Mouse (Mus musculus) testis, adult 2 months (tissue): ENCODE results near the gene Tmem209. TPM values are rescaled to one million over a fixed set of nuclear protein-coding genes. Genes with fewer than 3 reads are reported as not detected.

Experiments used
- H3K27ac ChIP-seq: fragments of 200-500 bp; 2 replicates; pipeline ENCODE4 v1.5.1; 2012; ENCODE audit warnings: low read depth, low read length; ENCODE audit not compliant: control insufficient read depth, insufficient read depth
- H3K27me3 ChIP-seq: fragments of 200-500 bp; 2 replicates; pipeline ENCODE4 v1.6.1; 2012; ENCODE audit warnings: mild to moderate bottlenecking, low read length, moderate library complexity; ENCODE audit not compliant: control insufficient read depth, insufficient read depth
- H3K36me3 ChIP-seq: fragments of 200-500 bp; 2 replicates; pipeline ENCODE4 v1.6.1; 2012; ENCODE audit warnings: mild to moderate bottlenecking, low read length; ENCODE audit not compliant: control insufficient read depth, insufficient read depth
- H3K4me1 ChIP-seq: fragments of 200-500 bp; 2 replicates; pipeline ENCODE4 v1.6.1; 2012; ENCODE audit warnings: low read length; ENCODE audit not compliant: control insufficient read depth, insufficient read depth
- H3K4me3 ChIP-seq: fragments of 200-500 bp; 2 replicates; pipeline ENCODE4 v1.5.1; 2012; ENCODE audit warnings: low read depth, mild to moderate bottlenecking, low read length, moderate library complexity, mixed read lengths; ENCODE audit not compliant: control insufficient read depth
- CTCF ChIP-seq: fragments of 200-500 bp; IDR thresholded peaks from 2 replicates; pipeline ENCODE4 v1.5.1; 2012; ENCODE audit warnings: low read depth, mild to moderate bottlenecking, inconsistent platforms, low read length, moderate library complexity; ENCODE audit not compliant: control insufficient read depth, insufficient read depth, insufficient replicate concordance
- POLR2A ChIP-seq: fragments of 200-500 bp; IDR thresholded peaks from 2 replicates; pipeline ENCODE4 v1.6.1; 2012; ENCODE audit warnings: low read depth, mild to moderate bottlenecking, inconsistent platforms, low read length, moderate library complexity; ENCODE audit not compliant: control insufficient read depth
- polyA plus RNA-seq: library from polyadenylated mRNA; depleted of rRNA; stranded (reverse); fragments of >200 nt; gene quantifications from 2 replicates; pipeline ENCODE4 v1.2.3, GENCODE M21; 2012

Gene Tmem209
- polyA plus RNA-seq, 1 experiment = 92.3 TPM

DNA sequence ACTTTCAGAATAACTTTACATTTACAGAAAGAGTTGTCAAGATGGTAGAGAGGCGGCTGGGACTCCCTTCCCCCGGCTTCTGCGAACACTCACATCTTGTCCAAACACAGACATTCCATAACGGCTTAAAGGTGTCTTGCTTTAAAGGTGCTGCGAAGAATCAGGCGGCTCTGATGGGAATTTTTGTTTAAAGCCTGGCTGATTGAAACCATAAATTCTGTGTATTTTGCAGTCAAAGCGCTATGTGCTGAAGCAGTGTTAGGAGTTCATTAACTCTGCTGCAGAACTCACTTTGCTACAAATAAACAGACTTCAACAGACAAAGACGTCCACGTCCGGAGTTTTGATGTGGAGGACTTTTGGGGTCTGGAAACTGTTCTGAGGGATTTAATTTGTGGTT lies 28.7 kb upstream of the Tmem209 start:
- Histone ChIP-seq H3K27me3 (no peaks in the 10 kb centered on the region), H3K4me1 (peaks cover 3% of the 10 kb centered on the region; the same call in 1 of the 2 replicates), H3K27ac (no peak overlapping the region), H3K4me3 (no peak overlapping the region), H3K36me3 (no peaks in the 10 kb centered on the region)
- no peak for TF ChIP-seq CTCF
- no peak for TF ChIP-seq POLR2A

DNA sequence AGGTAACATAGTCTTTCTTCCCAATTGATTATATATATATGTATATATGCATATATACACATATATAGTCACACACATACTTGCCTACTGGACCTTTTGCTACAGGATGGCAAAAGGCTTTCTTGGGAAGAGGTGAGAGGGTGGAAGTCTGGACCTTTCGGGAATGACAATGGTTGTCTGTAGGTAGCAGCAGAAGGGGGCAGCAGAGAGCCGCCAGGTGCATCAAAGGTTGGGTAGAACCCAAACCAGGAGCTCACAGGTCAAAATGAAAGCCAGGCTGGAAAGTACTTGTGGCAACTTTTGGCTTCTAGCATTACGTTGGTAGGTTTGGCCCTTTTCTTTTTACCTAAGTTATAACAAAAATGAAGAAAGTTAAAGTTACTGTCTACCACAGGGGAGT lies 25.8 kb upstream of the Tmem209 start:
- no peak for TF ChIP-seq POLR2A
- TF ChIP-seq CTCF = peak; percentile 48; the same call in 1 of the 2 replicates
- Histone ChIP-seq H3K27ac (no peak overlapping the region), H3K4me1 (peaks cover 3% of the 10 kb centered on the region; the same call in 1 of the 2 replicates), H3K4me3 (no peak overlapping the region), H3K27me3 (no peaks in the 10 kb centered on the region), H3K36me3 (no peaks in the 10 kb centered on the region)

DNA sequence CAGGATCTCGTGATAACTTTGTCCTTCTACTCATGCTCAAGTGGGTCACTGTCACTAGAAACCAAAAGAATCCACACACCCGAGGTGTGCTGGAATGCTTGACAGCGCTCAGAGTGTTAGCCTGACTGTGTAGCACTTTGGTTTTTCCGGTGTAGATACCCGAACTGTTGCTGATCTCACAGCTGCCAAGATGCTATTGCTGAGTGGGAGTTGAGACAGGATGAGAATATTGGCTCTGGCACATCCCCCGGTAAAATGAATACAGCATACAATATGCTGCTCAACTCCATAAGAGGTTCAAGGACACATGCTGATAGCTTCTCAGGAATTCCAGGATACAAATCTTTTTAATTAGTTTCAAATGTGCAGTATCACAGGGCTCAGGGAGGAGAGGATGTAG lies 19.2 kb upstream of the Tmem209 start:
- TF ChIP-seq CTCF (no peak), POLR2A (no peak)
- Histone ChIP-seq H3K4me1 (peaks cover 13% of the 10 kb centered on the region), H3K4me3 (no peak overlapping the region), H3K27me3 (no peaks in the 10 kb centered on the region), H3K27ac (0 out of 2 replicates have a peak overlapping the region, but pooled peaks have one; percentile 33), H3K36me3 (no peaks in the 10 kb centered on the region)

DNA sequence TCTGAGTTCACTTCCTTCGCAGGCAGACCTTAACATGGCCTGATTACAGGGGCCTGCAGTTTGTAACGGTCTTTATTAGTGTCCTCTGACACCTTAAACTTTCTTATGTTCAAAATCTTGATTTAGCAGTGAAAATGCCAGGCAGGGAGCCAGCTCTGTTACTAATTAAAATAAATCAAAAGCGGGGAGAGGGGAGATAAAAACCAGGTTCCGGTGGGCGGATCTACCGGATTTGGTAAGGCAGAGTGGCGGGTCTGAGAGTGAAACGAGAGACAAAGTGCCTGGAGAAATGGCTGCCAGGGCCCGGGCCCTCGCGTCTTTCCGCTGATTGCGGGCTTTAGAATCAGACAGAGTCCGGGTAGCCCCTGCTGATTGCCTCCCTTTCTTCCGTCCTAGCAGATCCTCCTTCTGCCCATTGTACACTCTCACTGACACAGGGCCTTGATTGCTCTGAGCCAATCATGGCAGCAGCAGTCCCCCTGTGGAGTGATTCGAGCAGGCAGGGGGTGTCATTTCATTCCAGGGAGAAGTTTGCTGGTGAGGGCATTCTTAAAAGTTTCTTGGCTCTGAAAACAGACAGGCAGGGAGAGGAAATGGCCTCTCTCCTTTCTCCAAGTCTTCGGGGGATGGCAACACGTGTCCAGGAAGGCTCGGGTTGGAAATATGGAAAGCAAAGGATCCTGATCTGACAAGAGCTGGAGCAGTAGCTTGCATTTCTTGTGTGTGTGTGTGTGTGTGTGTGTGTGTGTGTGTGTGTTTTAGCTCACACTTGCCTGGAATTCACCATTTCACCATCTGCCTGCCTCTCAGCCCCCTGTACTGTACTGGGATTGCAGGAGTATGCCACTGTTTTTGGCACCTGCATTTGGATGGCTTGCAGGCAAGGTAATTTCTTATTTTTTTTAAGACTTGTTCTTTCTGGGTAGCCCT lies 17.3 kb upstream of the Tmem209 start:
- Histone ChIP-seq H3K36me3 (no peaks in the 10 kb centered on the region), H3K4me3 (peak overlapping the region; percentile 73), H3K27ac (peak overlapping the region; percentile 69), H3K4me1 (peaks cover 13% of the 10 kb centered on the region), H3K27me3 (no peaks in the 10 kb centered on the region)
- TF ChIP-seq POLR2A (no peak), CTCF (no peak)

DNA sequence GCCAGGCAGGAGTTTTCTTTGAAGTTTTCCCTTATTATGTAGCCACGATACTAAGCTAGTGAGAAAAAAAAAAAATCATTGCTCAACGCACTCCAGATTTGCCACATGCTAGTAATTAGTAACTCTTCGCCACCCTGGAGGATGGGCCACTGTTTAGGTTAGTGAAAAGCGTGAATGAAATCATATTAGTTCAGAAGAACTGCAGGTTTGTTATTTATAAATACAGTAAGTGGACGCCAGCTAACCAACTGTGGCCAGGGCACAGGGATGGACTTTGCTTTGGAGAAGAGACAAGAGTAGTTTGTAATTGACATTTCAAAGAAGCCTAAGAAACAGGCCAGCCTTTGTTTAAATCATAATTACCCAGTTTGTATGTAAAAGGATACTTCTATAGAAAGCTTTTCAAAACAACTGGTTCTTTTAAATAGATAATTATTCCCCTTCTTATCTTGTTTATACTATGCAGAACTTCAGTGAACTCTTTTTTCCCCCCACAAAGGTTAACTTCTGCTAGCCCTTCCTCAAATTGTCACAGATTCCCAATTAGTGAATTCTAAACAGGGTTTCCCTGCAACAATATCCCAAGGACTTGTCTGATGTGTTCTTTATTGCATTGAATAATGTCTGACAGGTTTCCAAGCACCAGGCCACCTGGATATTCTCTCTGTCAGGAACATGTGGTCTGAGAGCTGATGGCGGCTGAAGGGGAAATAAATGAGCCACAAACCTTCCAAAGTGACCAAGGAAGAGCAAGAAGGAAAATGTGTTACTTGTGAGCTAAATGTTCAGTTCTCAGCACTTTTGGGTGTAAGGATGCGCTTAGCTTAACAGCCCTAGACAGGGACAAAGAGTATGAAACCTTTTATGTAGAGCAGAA lies 16.1 kb upstream of the Tmem209 start:
- no peak overlapping the region for H3K27ac ChIP-seq
- no peaks in the 10 kb centered on the region for H3K27me3 ChIP-seq
- TF ChIP-seq POLR2A = no peak
- TF ChIP-seq CTCF = no peak
- peaks cover 13% of the 10 kb centered on the region for H3K4me1 ChIP-seq
- no peak overlapping the region for H3K4me3 ChIP-seq
- no peaks in the 10 kb centered on the region for H3K36me3 ChIP-seq

DNA sequence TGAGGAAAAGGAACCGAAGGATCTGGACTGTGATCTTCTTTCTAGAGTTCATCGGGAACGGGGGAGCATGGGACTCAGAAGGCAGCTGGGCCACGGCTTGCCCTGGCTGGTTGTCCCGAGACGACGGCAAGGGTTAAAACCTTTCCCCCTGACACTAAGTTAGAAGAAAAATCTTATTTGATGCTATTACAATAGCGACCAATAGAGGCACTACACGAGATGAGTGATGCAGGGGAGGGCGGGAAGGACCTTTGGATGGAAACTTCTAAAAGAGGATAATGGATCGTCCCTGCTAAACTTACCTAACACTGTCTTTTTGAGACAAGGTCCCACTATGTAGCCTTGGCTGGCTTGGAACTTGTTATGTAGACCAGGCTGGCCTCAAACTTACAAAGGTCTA lies 10.8 kb upstream of the Tmem209 start:
- Histone ChIP-seq H3K4me1 (no peaks in the 10 kb centered on the region), H3K27ac (no peak overlapping the region), H3K36me3 (no peaks in the 10 kb centered on the region), H3K4me3 (no peak overlapping the region), H3K27me3 (no peaks in the 10 kb centered on the region)
- TF ChIP-seq POLR2A (no peak), CTCF (no peak)

DNA sequence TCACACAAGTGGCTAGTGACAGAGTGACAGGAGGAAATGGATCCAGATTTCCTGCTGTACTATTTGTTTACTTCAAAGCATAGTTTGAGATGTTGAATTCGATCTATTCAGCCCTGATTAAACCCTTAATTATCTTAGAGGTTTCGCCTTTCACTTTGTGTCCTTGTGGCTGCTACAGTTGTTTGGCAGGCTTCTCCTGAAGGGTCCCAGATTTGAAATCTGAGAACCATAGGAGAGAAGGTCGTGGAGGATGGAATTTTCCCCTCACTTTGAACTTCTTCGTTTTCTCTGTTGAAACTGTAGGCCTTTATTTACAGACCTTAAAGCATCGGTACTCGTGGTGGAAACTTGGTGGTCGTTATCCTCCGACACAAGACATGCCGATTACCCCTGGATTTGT lies 4.7 kb upstream of the Tmem209 start:
- H3K4me1 ChIP-seq = peaks cover 3% of the 10 kb centered on the region
- H3K36me3 ChIP-seq = no peaks in the 10 kb centered on the region; the same call in none of the 2 replicates
- peak overlapping the region; percentile 82 for H3K4me3 ChIP-seq
- TF ChIP-seq CTCF (no peak), POLR2A (no peak)
- H3K27me3 ChIP-seq = no peaks in the 10 kb centered on the region
- H3K27ac ChIP-seq = no peak overlapping the region
